Mouse (Mus musculus): Measurements from ENCODE around the gene Sox5.

Gene Sox5

GRCm38 (mm10) chr6:143854031-143854430 is 927.7 kb downstream of the Sox5 start:
- no peak for DNase-seq (ENCODE audit: low spot score)

GRCm38 (mm10) chr6:143845761-143846160 is 936.0 kb downstream of the Sox5 start:
- DNase-seq (ENCODE audit: low spot score): no peak

GRCm38 (mm10) chr6:143844701-143844970 is 937.1 kb downstream of the Sox5 start:
- DNase-seq (ENCODE audit: low spot score): no peak

- no peak for DNase-seq (ENCODE audit: low spot score)
Measured at GRCm38 (mm10) chr6:143843933-143844700, 937.7 kb downstream of the Sox5 start.

- no peak for DNase-seq (ENCODE audit: low spot score)
Measured at GRCm38 (mm10) chr6:143841954-143842353, 939.8 kb downstream of the Sox5 start.

- DNase-seq (ENCODE audit: low spot score): no peak
Measured at GRCm38 (mm10) chr6:143841109-143841638, 940.6 kb downstream of the Sox5 start.

GRCm38 (mm10) chr6:143838384-143839076 is 943.2 kb downstream of the Sox5 start:
- no peak for DNase-seq (ENCODE audit: low spot score)

GRCm38 (mm10) chr6:143835331-143835730 is 946.4 kb downstream of the Sox5 start:
- DNase-seq (ENCODE audit: low spot score): no peak

- no peak for DNase-seq (ENCODE audit: low spot score)
Measured at GRCm38 (mm10) chr6:143833986-143834385, 947.8 kb downstream of the Sox5 start.

- DNase-seq (ENCODE audit: low spot score): no peak
Measured at GRCm38 (mm10) chr6:143833182-143833558, 948.6 kb downstream of the Sox5 start.

- DNase-seq (ENCODE audit: low spot score): no peak
Measured at GRCm38 (mm10) chr6:143832483-143833181, 949.1 kb downstream of the Sox5 start.

GRCm38 (mm10) chr6:143831246-143831645 is 950.5 kb downstream of the Sox5 start:
- DNase-seq (ENCODE audit: low spot score): no peak

- DNase-seq (ENCODE audit: low spot score): no peak
Measured at GRCm38 (mm10) chr6:143830131-143830530, 951.6 kb downstream of the Sox5 start.

GRCm38 (mm10) chr6:143826786-143827185 is 955.0 kb downstream of the Sox5 start:
- DNase-seq (ENCODE audit: low spot score): no peak

- no peak for DNase-seq (ENCODE audit: low spot score)
Measured at GRCm38 (mm10) chr6:143825966-143826365, 955.8 kb downstream of the Sox5 start.

- no peak for DNase-seq (ENCODE audit: low spot score)
Measured at GRCm38 (mm10) chr6:143825086-143825485, 956.7 kb downstream of the Sox5 start.

- DNase-seq (ENCODE audit: low spot score): no peak
Measured at GRCm38 (mm10) chr6:143788446-143788845, 993.3 kb downstream of the Sox5 start.

- DNase-seq (ENCODE audit: low spot score): no peak
Measured at GRCm38 (mm10) chr6:143787360-143787759, 994.4 kb downstream of the Sox5 start.

- no peak for DNase-seq (ENCODE audit: low spot score)
Measured at GRCm38 (mm10) chr6:143785685-143786084, 996.1 kb downstream of the Sox5 start.
